Mouse (Mus musculus) heart, adult 2 months (tissue): ENCODE data around the gene Gid4. TPM values are rescaled to one million over a fixed set of nuclear protein-coding genes. Genes with fewer than 3 reads are reported as not detected.

Source experiments
- DNase-seq, 2 experiments: peaks; one replicate each; pipeline ENCODE4 v3.0.0; 2021
- H3K27ac ChIP-seq: fragments of 200-600 bp; 2 replicates; pipeline ENCODE4 v1.8.1; 2022
- H3K27me3 ChIP-seq: fragments of 200-500 bp; 2 replicates; pipeline ENCODE4 v1.6.1; 2012; ENCODE audit warnings: mild to moderate bottlenecking, low read length, inconsistent platforms, mixed read lengths; ENCODE audit not compliant: control insufficient read depth, insufficient read depth
- H3K36me3 ChIP-seq: fragments of 200-500 bp; 2 replicates; pipeline ENCODE4 v1.6.1; 2012; ENCODE audit warnings: low read length, inconsistent platforms; ENCODE audit not compliant: control insufficient read depth, insufficient read depth
- H3K4me1 ChIP-seq: fragments of 200-500 bp; 2 replicates; pipeline ENCODE4 v1.6.1; 2011; ENCODE audit warnings: low read length; ENCODE audit not compliant: control insufficient read depth, insufficient read depth
- H3K4me3 ChIP-seq: fragments of 200-600 bp; 2 replicates; pipeline ENCODE4 v1.8.1; 2022
- H3K79me2 ChIP-seq: fragments of 200-500 bp; replicated peaks from 2 replicates; pipeline ENCODE4 v1.6.1; 2012; ENCODE audit warnings: mild to moderate bottlenecking, inconsistent platforms, low read length, moderate library complexity, mixed read lengths; ENCODE audit not compliant: control insufficient read depth, insufficient read depth
- H3K9ac ChIP-seq: fragments of 200-500 bp; 2 replicates; pipeline ENCODE4 v1.6.1; 2012; ENCODE audit warnings: low read depth, mild to moderate bottlenecking, control low read depth, inconsistent platforms, low read length, mixed read lengths
- CTCF ChIP-seq: fragments of 200-600 bp; IDR thresholded peaks from 2 replicates; pipeline ENCODE4 v1.8.1; 2022; ENCODE audit warnings: antibody characterized with exemption, mild to moderate bottlenecking, moderate library complexity
- EP300 ChIP-seq: fragments of 200-500 bp; IDR thresholded peaks from 2 replicates; pipeline ENCODE4 v1.6.1; 2011; ENCODE audit warnings: low read depth, low read length, control low read depth; ENCODE audit not compliant: insufficient read depth
- POLR2A ChIP-seq: fragments of 200-500 bp; IDR thresholded peaks from 2 replicates; pipeline ENCODE4 v1.6.1; 2011; ENCODE audit warnings: mild to moderate bottlenecking, low read depth, low read length, control low read depth; ENCODE audit not compliant: insufficient read depth
- WGBS: fragments of 180-500 bp; shearing (Covaris S2); methylation state at CpG from one replicate; pipeline ENCODE4 v1.1.7; 2018; 5-methylcytosine and 5-hydroxymethylcytosine counted together
- intact Hi-C: fragments of 180-260 bp; cut with DNase I; formaldehyde crosslinking; loops from one replicate; pipeline ENCODE4 v1.15.1; 2025
- polyA plus RNA-seq: library from polyadenylated mRNA; depleted of rRNA; stranded (reverse); fragments of >200 nt; gene quantifications from 2 replicates; pipeline ENCODE4 v1.2.3, GENCODE M21; 2012
- total RNA-seq, 2 experiments: library from RNA; stranded (reverse); gene quantifications; 2 replicates each; pipeline ENCODE4 v1.2.3; 2021

The Gid4 gene
- total and polyA plus RNA-seq, 3 experiments: 30.5 to 49.5 (median 47.8) TPM

GRCm38 (mm10) chr11:60383518-60383917 is 33.4 kb upstream of the Gid4 start:
- no peak for DNase-seq
- H3K4me3 ChIP-seq: no peak overlapping the region
- no peaks in the 10 kb centered on the region for H3K79me2 ChIP-seq
- no peaks in the 10 kb centered on the region for H3K27me3 ChIP-seq
- H3K9ac ChIP-seq: no peak overlapping the region
- WGBS: 93% methylated on average over 6 of the region's 6 CpGs
- H3K27ac ChIP-seq: no peak overlapping the region
- TF ChIP-seq CTCF: no peak
- no peak for TF ChIP-seq POLR2A
- TF ChIP-seq EP300: no peak
- intact Hi-C loops: no loop called here
- no peaks in the 10 kb centered on the region for H3K36me3 ChIP-seq
- H3K4me1 ChIP-seq: no peaks in the 10 kb centered on the region

- no peaks in the 10 kb centered on the region for H3K79me2 ChIP-seq
- intact Hi-C loops: no loop called here
- TF ChIP-seq EP300: no peak
- no peak for TF ChIP-seq POLR2A
- TF ChIP-seq CTCF: no peak
- H3K27ac ChIP-seq: no peak overlapping the region
- no peaks in the 10 kb centered on the region for H3K27me3 ChIP-seq
- 18% methylated on average over 16 of the region's 16 CpGs for WGBS
- no peak for DNase-seq
- no peak overlapping the region for H3K9ac ChIP-seq
- H3K36me3 ChIP-seq: no peaks in the 10 kb centered on the region
- no peak overlapping the region for H3K4me3 ChIP-seq
- H3K4me1 ChIP-seq: no peaks in the 10 kb centered on the region
These were observed 32.1 kb upstream of the Gid4 start for GRCm38 (mm10) chr11:60384762-60385421.

- Histone ChIP-seq H3K9ac (no peak overlapping the region), H3K4me1 (no peaks in the 10 kb centered on the region), H3K79me2 (no peaks in the 10 kb centered on the region), H3K4me3 (no peak overlapping the region), H3K27ac (no peak overlapping the region), H3K27me3 (no peaks in the 10 kb centered on the region), H3K36me3 (no peaks in the 10 kb centered on the region)
- TF ChIP-seq EP300: no peak
- no peak for TF ChIP-seq CTCF
- no peak for TF ChIP-seq POLR2A
- no peak for DNase-seq
- WGBS: 76% methylated on average over 5 of the region's 5 CpGs
- intact Hi-C loops: no loop called here
These were observed 31.0 kb upstream of the Gid4 start for GRCm38 (mm10) chr11:60385946-60386345.

- TF ChIP-seq EP300: no peak
- TF ChIP-seq CTCF: no peak
- no peak for TF ChIP-seq POLR2A
- no peaks in the 10 kb centered on the region for H3K27me3 ChIP-seq
- 86% methylated on average over 2 of the region's 2 CpGs for WGBS
- no peak overlapping the region for H3K27ac ChIP-seq
- H3K4me1 ChIP-seq: no peaks in the 10 kb centered on the region
- DNase-seq: no peak
- no peak overlapping the region for H3K9ac ChIP-seq
- no peak overlapping the region for H3K4me3 ChIP-seq
- H3K36me3 ChIP-seq: no peaks in the 10 kb centered on the region
- no peaks in the 10 kb centered on the region for H3K79me2 ChIP-seq
- intact Hi-C loops: no loop called here
These were observed 29.0 kb upstream of the Gid4 start for GRCm38 (mm10) chr11:60387944-60388343.

- H3K4me1 ChIP-seq: no peaks in the 10 kb centered on the region
- no peak overlapping the region for H3K27ac ChIP-seq
- intact Hi-C loops: no loop called here
- WGBS: 70% methylated on average over 6 of the region's 6 CpGs
- H3K36me3 ChIP-seq: no peaks in the 10 kb centered on the region
- TF ChIP-seq CTCF (no peak), POLR2A (no peak), EP300 (no peak)
- no peak for DNase-seq
- H3K4me3 ChIP-seq: no peak overlapping the region
- no peaks in the 10 kb centered on the region for H3K79me2 ChIP-seq
- no peak overlapping the region for H3K9ac ChIP-seq
- H3K27me3 ChIP-seq: no peaks in the 10 kb centered on the region
These were observed 25.6 kb upstream of the Gid4 start for GRCm38 (mm10) chr11:60391346-60391745.

GRCm38 (mm10) chr11:60396546-60396945 is 20.4 kb upstream of the Gid4 start:
- 44% methylated on average over 6 of the region's 6 CpGs for WGBS
- H3K9ac ChIP-seq: no peak overlapping the region
- no peak overlapping the region for H3K27ac ChIP-seq
- TF ChIP-seq CTCF: no peak
- TF ChIP-seq EP300: no peak
- no peaks in the 10 kb centered on the region for H3K4me1 ChIP-seq
- H3K79me2 ChIP-seq: no peaks in the 10 kb centered on the region
- no peaks in the 10 kb centered on the region for H3K27me3 ChIP-seq
- peak in 1 of 2 experiments; percentile 23 for DNase-seq
- H3K4me3 ChIP-seq: no peak overlapping the region
- intact Hi-C loops: no loop called here
- H3K36me3 ChIP-seq: no peaks in the 10 kb centered on the region
